Mouse (Mus musculus): ENCODE measurements at regions not wholly inside any gene's neighbourhood (a gene's known extent, or its start where the extent isn't known, plus 50 kb on each side); places are given as distances from the start of the nearest gene placed in this dataset. TPM values are rescaled to one million over a fixed set of nuclear protein-coding genes. Genes with fewer than 3 reads are reported as not detected.

DNA sequence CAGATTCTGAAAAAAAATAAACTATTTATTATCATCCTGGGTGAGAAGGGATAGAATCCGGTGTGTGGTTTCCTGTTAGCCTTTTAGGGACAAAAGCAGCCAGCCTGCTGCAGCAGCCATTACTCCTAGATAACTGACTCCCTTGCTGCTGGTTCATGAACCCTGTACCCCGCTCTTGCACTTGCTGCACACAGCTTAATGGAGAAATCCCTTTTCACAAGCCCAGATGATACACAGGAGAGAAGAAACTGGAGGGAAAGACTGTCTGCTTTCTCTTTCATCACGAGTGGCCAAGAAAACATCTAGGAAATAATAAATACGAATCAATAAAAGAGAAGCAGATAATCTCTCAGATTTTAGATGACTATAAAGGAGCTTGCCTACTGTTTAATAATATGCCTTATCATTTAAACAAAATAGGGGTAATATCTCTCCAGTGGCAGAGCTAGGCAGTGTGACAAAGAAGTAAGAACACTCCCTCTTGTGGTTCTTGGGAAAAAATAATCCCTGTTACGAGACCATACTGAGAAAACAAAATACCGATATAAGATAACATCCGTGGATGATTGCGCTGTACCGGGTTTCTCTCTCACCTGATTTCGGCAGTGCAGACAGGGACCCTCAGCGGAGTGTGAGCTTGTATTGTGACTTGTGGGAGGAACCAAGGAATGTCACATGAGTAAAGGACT lies 98.0 kb upstream of the Ccdc54 start:
- no peak for ATAC-seq (ENCODE audit: low FRiP score, low read depth)
- Histone ChIP-seq H3K27ac (no peak overlapping the region), H3K4me1 (no peaks in the 10 kb centered on the region), H3K27me3 (replicated peaks) (no peaks in the 10 kb centered on the region; the same call in 1 of the 2 replicates), H3K9me3 (no peaks in the 10 kb centered on the region), H3K9ac (no peak overlapping the region), H3K4me2 (replicated peaks) (no peak overlapping the region), H3K36me3 (no peaks in the 10 kb centered on the region), H3K4me3 (no peak overlapping the region)
- 78% methylated on average over 11 of the region's 11 CpGs for WGBS

DNA sequence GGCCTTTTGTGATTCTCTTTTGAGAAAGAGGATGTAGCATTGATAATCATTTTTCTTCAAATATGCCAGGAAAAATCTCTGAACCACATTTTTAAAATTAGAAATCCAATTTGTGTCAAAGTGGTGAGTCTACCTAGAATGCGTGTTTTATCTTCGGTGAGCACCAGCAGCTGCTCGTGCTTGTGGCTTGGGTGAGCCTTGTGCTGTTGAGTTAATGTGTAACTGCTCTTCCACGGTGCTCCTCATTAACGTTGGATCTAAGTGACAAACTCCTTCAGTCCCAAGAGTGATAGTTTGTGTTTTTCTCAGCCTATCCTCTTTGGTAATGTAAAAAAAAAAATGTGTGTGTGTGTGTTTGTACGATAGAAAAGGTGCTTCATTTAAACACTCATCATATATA lies 88.7 kb upstream of the Ccdc54 start:
- no peak overlapping the region for H3K4me3 ChIP-seq
- no peaks in the 10 kb centered on the region for H3K36me3 ChIP-seq
- no peak overlapping the region for H3K27ac ChIP-seq
- WGBS = 68% methylated on average over 6 of the region's 6 CpGs
- ATAC-seq (ENCODE audit: low FRiP score, low read depth) = no peak
- no peak overlapping the region for H3K4me2 ChIP-seq (replicated peaks)
- no peaks in the 10 kb centered on the region for H3K27me3 ChIP-seq (replicated peaks)
- H3K9ac ChIP-seq = no peak overlapping the region
- H3K4me1 ChIP-seq = no peaks in the 10 kb centered on the region
- no peaks in the 10 kb centered on the region for H3K9me3 ChIP-seq

DNA sequence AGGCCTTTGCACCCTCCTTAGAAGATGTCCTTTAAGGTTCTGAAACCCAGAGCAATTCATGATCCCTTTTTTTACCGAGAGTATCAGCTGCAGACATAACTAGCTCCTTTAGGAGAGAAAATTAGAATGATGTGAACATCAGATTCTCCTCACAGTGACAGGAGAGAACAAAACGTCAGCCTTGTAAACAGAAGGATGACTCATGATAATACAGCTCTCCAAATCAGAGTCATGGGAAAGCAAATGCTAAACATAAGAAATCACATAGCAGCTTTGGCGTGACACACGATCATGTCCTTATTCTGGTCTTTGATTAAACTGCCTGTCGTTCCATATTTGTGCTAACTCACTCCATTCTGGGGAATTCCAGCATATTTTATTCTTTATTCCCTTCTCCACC lies 82.4 kb upstream of the Ccdc54 start:
- Histone ChIP-seq H3K27me3 (replicated peaks) (no peaks in the 10 kb centered on the region), H3K9ac (no peak overlapping the region), H3K4me2 (replicated peaks) (no peak overlapping the region), H3K4me3 (no peak overlapping the region), H3K27ac (no peak overlapping the region), H3K9me3 (no peaks in the 10 kb centered on the region), H3K36me3 (no peaks in the 10 kb centered on the region), H3K4me1 (no peaks in the 10 kb centered on the region)
- WGBS = 89% methylated on average over 5 of the region's 5 CpGs
- no peak for ATAC-seq (ENCODE audit: low FRiP score, low read depth)

- Histone ChIP-seq H3K36me3 (no peaks in the 10 kb centered on the region), H3K27ac (no peak overlapping the region), H3K27me3 (replicated peaks) (no peaks in the 10 kb centered on the region), H3K9me3 (no peaks in the 10 kb centered on the region), H3K4me3 (no peak overlapping the region), H3K4me1 (no peaks in the 10 kb centered on the region), H3K4me2 (replicated peaks) (no peak overlapping the region), H3K9ac (no peak overlapping the region)
- ATAC-seq (ENCODE audit: low FRiP score, low read depth) = no peak
- 80% methylated on average over 5 of the region's 5 CpGs for WGBS
Measured at GRCm38 (mm10) chr16:50672713-50673112, 81.8 kb upstream of the Ccdc54 start.

- H3K9ac ChIP-seq = no peak overlapping the region
- no peaks in the 10 kb centered on the region for H3K36me3 ChIP-seq
- H3K4me3 ChIP-seq = no peak overlapping the region
- no peaks in the 10 kb centered on the region for H3K4me1 ChIP-seq
- no peak overlapping the region for H3K27ac ChIP-seq
- H3K9me3 ChIP-seq = no peaks in the 10 kb centered on the region
- WGBS = 89% methylated on average over 5 of the region's 5 CpGs
- no peak for ATAC-seq (ENCODE audit: low FRiP score, low read depth)
- no peak overlapping the region for H3K4me2 ChIP-seq (replicated peaks)
- H3K27me3 ChIP-seq (replicated peaks) = no peaks in the 10 kb centered on the region
Measured at GRCm38 (mm10) chr16:50671170-50671569, 80.2 kb upstream of the Ccdc54 start.

DNA sequence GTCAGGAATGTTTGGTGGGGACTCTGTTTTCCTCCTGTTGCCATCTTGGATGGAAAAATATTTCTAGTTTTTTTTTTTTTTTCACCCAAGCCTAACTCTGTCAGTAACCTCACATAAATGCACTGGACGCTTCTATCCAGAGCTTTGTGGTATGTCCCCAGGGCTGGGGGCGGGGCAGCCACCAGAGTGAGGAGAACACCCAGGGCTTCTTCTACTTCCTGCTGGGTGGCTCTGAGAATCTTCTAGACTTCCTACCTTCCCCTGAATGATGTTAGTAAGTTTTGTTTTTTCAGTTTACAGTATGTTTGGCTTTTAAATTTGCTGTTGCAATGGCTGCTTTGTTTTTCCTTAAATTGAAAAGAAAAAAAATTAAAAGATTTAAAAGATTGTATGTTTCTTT lies 73.3 kb upstream of the Ccdc54 start:
- Histone ChIP-seq H3K4me1 (no peaks in the 10 kb centered on the region), H3K4me3 (no peak overlapping the region), H3K36me3 (no peaks in the 10 kb centered on the region), H3K27ac (no peak overlapping the region), H3K4me2 (replicated peaks) (no peak overlapping the region), H3K9me3 (no peaks in the 10 kb centered on the region), H3K27me3 (replicated peaks) (no peaks in the 10 kb centered on the region), H3K9ac (no peak overlapping the region)
- no peak for ATAC-seq (ENCODE audit: low FRiP score, low read depth)
- WGBS = 70% methylated on average over 2 of the region's 2 CpGs

Small RNA genes in the stretch of these regions (microRNA-seq; reads per million reads assigned to microRNA genes)
- gene Mir6363 = not detected
